Mouse (Mus musculus): ENCODE data around the gene Bola1. TPM values are rescaled to one million over a fixed set of nuclear protein-coding genes. Genes with fewer than 3 reads are reported as not detected.
"Not testable (repeated sequence)": the region's sequence is repeated elsewhere in the genome, so short reads cannot be mapped to it uniquely, and the experiment has no call there.

Bola1 gene
- polyA plus RNA-seq, 2 experiments, result 43.9 to 60.2 TPM

GRCm38 (mm10) chr3:96225421-96225820 is 5.9 kb upstream of the Bola1 start:
- no peaks in the 10 kb centered on the region for H3K9me3 ChIP-seq (ENCODE audit: control insufficient read depth, low read length)
- H3K4me2 ChIP-seq (replicated peaks; ENCODE audit: low read depth, low read length, severe bottlenecking), result no peak overlapping the region
- peaks cover 15% of the 10 kb centered on the region for H3K4me1 ChIP-seq (ENCODE audit: control insufficient read depth, insufficient read depth, low read length)
- no peak for ATAC-seq (ENCODE audit: low FRiP score, low read depth)
- H3K27ac ChIP-seq (replicated peaks; ENCODE audit: low read depth, low read length), result no peak overlapping the region
- DNase-seq (ENCODE audit: low spot score), result no peak
- H3K36me3 ChIP-seq (ENCODE audit: control insufficient read depth, insufficient read depth, low read length), result no peaks in the 10 kb centered on the region
- no peak for TF ChIP-seq POLR2A (IDR thresholded peaks at IDR 0.05; ENCODE audit: borderline replicate concordance, extremely low read depth, insufficient read depth, insufficient read length)
- H3K27me3 ChIP-seq (ENCODE audit: control insufficient read depth, insufficient read depth, low read length), result no peaks in the 10 kb centered on the region
- no peak overlapping the region for H3K9ac ChIP-seq (ENCODE audit: low read depth, low read length, severe bottlenecking)
- no peak overlapping the region for H3K4me3 ChIP-seq (replicated peaks; ENCODE audit: low read length)
- 59% methylated on average over 2 of the region's 2 CpGs for WGBS

DNA sequence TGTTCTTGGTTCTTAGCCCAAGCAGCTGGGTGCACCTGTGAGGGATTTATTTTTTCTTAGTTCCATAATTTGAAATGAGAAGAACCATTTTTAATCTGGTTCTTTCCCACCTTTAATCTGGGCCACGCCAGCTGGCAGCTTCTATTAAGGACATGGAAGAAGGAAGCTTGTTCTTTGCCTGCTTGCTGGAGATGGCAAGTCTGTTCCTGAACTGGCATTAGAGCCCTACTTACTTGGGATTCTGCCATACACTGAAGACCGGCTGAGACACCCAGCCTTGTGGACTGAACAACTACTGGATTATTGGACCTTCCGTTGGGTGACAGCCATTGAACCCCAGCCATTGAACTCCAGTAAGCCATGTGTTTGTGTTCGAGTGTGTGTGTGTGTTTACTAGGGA is 3.3 kb upstream of the Bola1 start:
- DNase-seq (ENCODE audit: low spot score) (no peak), ATAC-seq (ENCODE audit: low FRiP score, low read depth) (no peak)
- Histone ChIP-seq H3K9ac (ENCODE audit: low read depth, low read length, severe bottlenecking) (no peak overlapping the region), H3K27ac (replicated peaks; ENCODE audit: low read depth, low read length) (no peak overlapping the region), H3K9me3 (ENCODE audit: control insufficient read depth, low read length) (no peaks in the 10 kb centered on the region), H3K4me2 (replicated peaks; ENCODE audit: low read depth, low read length, severe bottlenecking) (no peak overlapping the region; the same call in 1 of the 2 replicates), H3K36me3 (ENCODE audit: control insufficient read depth, insufficient read depth, low read length) (no peaks in the 10 kb centered on the region), H3K4me1 (ENCODE audit: control insufficient read depth, insufficient read depth, low read length) (peaks cover 15% of the 10 kb centered on the region), H3K4me3 (replicated peaks; ENCODE audit: low read length) (no peak overlapping the region), H3K27me3 (ENCODE audit: control insufficient read depth, insufficient read depth, low read length) (no peaks in the 10 kb centered on the region)
- WGBS, result 91% methylated on average over 4 of the region's 4 CpGs
- no peak for TF ChIP-seq POLR2A (IDR thresholded peaks at IDR 0.05; ENCODE audit: borderline replicate concordance, extremely low read depth, insufficient read depth, insufficient read length)

DNA sequence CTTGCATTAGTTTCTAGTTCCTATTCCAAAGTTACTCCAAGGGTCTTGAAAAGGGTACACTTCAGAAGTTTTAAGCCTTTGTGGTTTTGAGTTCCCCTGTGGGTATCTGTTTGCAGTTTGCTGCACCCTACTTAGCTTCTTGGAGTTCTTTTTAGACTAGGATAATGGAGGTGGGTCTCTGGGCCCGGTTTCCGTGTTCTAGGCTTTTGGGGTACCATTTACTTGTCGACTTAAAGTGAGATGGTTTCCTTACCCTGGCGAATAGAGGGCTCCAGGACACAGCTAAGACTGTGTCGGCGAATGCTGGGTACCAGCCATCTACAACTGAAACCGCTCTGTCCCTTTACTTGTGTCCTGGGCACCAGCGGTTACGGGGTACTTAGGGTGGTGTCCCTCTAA is 2.1 kb upstream of the Bola1 start:
- Histone ChIP-seq H3K4me3 (replicated peaks; ENCODE audit: low read length) (peak overlapping the region; percentile 62), H3K27me3 (ENCODE audit: control insufficient read depth, insufficient read depth, low read length) (no peaks in the 10 kb centered on the region), H3K36me3 (ENCODE audit: control insufficient read depth, insufficient read depth, low read length) (no peaks in the 10 kb centered on the region), H3K9ac (ENCODE audit: low read depth, low read length, severe bottlenecking) (peak overlapping the region; percentile 49), H3K4me1 (ENCODE audit: control insufficient read depth, insufficient read depth, low read length) (peaks cover 15% of the 10 kb centered on the region), H3K9me3 (ENCODE audit: control insufficient read depth, low read length) (no peaks in the 10 kb centered on the region), H3K4me2 (replicated peaks; ENCODE audit: low read depth, low read length, severe bottlenecking) (peak overlapping the region; percentile 83), H3K27ac (replicated peaks; ENCODE audit: low read depth, low read length) (peak overlapping the region; percentile 98)
- ATAC-seq (ENCODE audit: low FRiP score, low read depth) (no peak), DNase-seq (ENCODE audit: low spot score) (no peak)
- TF ChIP-seq POLR2A (IDR thresholded peaks at IDR 0.05; ENCODE audit: borderline replicate concordance, extremely low read depth, insufficient read depth, insufficient read length), result no peak
- 19% methylated on average over 9 of the region's 9 CpGs for WGBS

- peak within 1 kb of the TSS; percentile 98 for H3K27ac ChIP-seq (replicated peaks; ENCODE audit: low read depth, low read length)
- H3K9ac ChIP-seq (ENCODE audit: low read depth, low read length, severe bottlenecking), result peak within 1 kb of the TSS; percentile 84
- peak within 1 kb of the TSS; percentile 62 for H3K4me3 ChIP-seq (replicated peaks; ENCODE audit: low read length)
- H3K4me1 ChIP-seq (ENCODE audit: control insufficient read depth, insufficient read depth, low read length), result peaks cover 15% of the 10 kb centered on the region
- peak; percentile 93; the same call in 1 of the 2 replicates for TF ChIP-seq POLR2A (IDR thresholded peaks at IDR 0.05; ENCODE audit: borderline replicate concordance, extremely low read depth, insufficient read depth, insufficient read length)
- DNase-seq (ENCODE audit: low spot score) (peak; percentile 95), ATAC-seq (ENCODE audit: low FRiP score, low read depth) (peak; percentile 82)
- H3K27me3 ChIP-seq (ENCODE audit: control insufficient read depth, insufficient read depth, low read length), result no peaks in the 10 kb centered on the region
- H3K9me3 ChIP-seq (ENCODE audit: control insufficient read depth, low read length), result no peaks in the 10 kb centered on the region
- WGBS, result 1% methylated on average over 41 of the region's 43 CpGs
- no peaks in the 10 kb centered on the region for H3K36me3 ChIP-seq (ENCODE audit: control insufficient read depth, insufficient read depth, low read length)
- peak within 1 kb of the TSS; percentile 83 for H3K4me2 ChIP-seq (replicated peaks; ENCODE audit: low read depth, low read length, severe bottlenecking)
Measured at GRCm38 (mm10) chr3:96220765-96221639, 1.5 kb upstream of the Bola1 start, which contains the start of the genes Hist2h2ac and Hist2h2be. Gene Hist2h2ac, minus strand, starts transcription at chr3:96220880. Gene Hist2h2be, plus strand, starts transcription at chr3:96221119.

DNA sequence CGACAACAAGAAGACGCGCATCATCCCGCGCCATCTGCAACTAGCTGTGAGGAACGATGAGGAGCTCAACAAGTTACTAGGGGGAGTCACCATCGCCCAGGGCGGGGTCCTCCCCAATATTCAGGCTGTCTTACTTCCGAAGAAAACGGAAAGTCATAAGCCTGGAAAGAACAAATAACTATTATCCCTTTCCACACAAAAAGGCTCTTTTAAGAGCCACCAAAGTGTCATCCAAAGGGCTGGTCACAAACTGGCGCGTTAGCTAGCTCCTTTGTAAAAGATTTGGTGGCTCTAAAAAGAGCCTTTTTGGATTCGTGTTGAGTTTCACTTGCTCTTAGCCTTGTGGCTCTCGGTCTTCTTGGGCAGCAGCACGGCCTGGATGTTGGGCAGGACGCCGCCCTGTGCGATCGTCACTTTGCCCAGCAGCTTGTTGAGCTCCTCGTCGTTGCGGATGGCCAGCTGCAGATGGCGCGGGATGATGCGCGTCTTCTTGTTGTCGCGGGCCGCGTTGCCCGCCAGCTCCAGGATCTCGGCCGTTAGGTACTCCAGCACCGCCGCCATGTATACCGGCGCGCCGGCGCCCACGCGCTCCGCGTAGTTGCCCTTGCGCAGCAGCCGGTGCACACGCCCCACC is 739 bp upstream of the Bola1 start:
- H3K9ac ChIP-seq (ENCODE audit: low read depth, low read length, severe bottlenecking), result peak overlapping the region; percentile 84
- not testable (repeated sequence) for H3K9me3 ChIP-seq (ENCODE audit: control insufficient read depth, low read length); H3K27me3 ChIP-seq (ENCODE audit: control insufficient read depth, insufficient read depth, low read length); H3K36me3 ChIP-seq (ENCODE audit: control insufficient read depth, insufficient read depth, low read length)
- H3K4me2 ChIP-seq (replicated peaks; ENCODE audit: low read depth, low read length, severe bottlenecking), result peak overlapping the region; percentile 83
- H3K27ac ChIP-seq (replicated peaks; ENCODE audit: low read depth, low read length), result peak overlapping the region; percentile 98
- TF ChIP-seq POLR2A (IDR thresholded peaks at IDR 0.05; ENCODE audit: borderline replicate concordance, extremely low read depth, insufficient read depth, insufficient read length), result peak; percentile 4; the same call in 1 of the 2 replicates
- H3K4me3 ChIP-seq (replicated peaks; ENCODE audit: low read length), result peak overlapping the region; percentile 62
- 1% methylated on average over 24 of the region's 47 CpGs for WGBS
- ATAC-seq (ENCODE audit: low FRiP score, low read depth) (peak; percentile 5; the same call in 1 of the 2 replicates), DNase-seq (ENCODE audit: low spot score) (peak; percentile 14)
- peaks cover 15% of the 10 kb centered on the region for H3K4me1 ChIP-seq (ENCODE audit: control insufficient read depth, insufficient read depth, low read length)

Measured in limb, embryonic 14.5 days (tissue).